Mouse (Mus musculus): ENCODE results near the gene Hnrnph1. TPM values are rescaled to one million over a fixed set of nuclear protein-coding genes. Genes with fewer than 3 reads are reported as not detected.

Hnrnph1 gene
- polyA plus RNA-seq, 1 experiment from 2014 or later, result 606 TPM

- H3K9me3 ChIP-seq (ENCODE audit: control insufficient read depth, low read length), result no peaks in the 10 kb centered on the region
- peaks cover 19% of the 10 kb centered on the region for H3K4me1 ChIP-seq (ENCODE audit: control insufficient read depth, insufficient read depth, low read length)
- H3K27ac ChIP-seq (ENCODE audit: low read depth, low read length), result peak overlapping the region; percentile 99
- ATAC-seq (ENCODE audit: low FRiP score, low TSS enrichment), result peak; percentile 71
- H3K4me2 ChIP-seq (replicated peaks; ENCODE audit: low read depth, low read length), result peak overlapping the region; percentile 83
- WGBS, result under 1% methylated on average over 71 of the region's 71 CpGs
- H3K4me3 ChIP-seq (ENCODE audit: low read length), result peak overlapping the region; percentile 61
- H3K27me3 ChIP-seq (ENCODE audit: control insufficient read depth, insufficient read depth, low read length), result no peaks in the 10 kb centered on the region
- H3K9ac ChIP-seq (ENCODE audit: low read depth, low read length), result peak overlapping the region; percentile 94
- peaks cover 34% of the 10 kb centered on the region for H3K36me3 ChIP-seq (ENCODE audit: control insufficient read depth, insufficient read depth, low read length)
Measured at GRCm38 (mm10) chr11:50377892-50378684, 1.3 kb downstream of the Hnrnph1 start.

- Histone ChIP-seq H3K36me3 (ENCODE audit: control insufficient read depth, insufficient read depth, low read length) (peaks cover 40% of the 10 kb centered on the region), H3K9ac (ENCODE audit: low read depth, low read length) (peak overlapping the region; percentile 94), H3K27ac (ENCODE audit: low read depth, low read length) (no peak overlapping the region), H3K4me1 (ENCODE audit: control insufficient read depth, insufficient read depth, low read length) (peaks cover 19% of the 10 kb centered on the region), H3K4me3 (ENCODE audit: low read length) (peak overlapping the region; percentile 61), H3K9me3 (ENCODE audit: control insufficient read depth, low read length) (no peaks in the 10 kb centered on the region), H3K4me2 (replicated peaks; ENCODE audit: low read depth, low read length) (peak overlapping the region; percentile 83), H3K27me3 (ENCODE audit: control insufficient read depth, insufficient read depth, low read length) (no peaks in the 10 kb centered on the region)
- WGBS, result 57% methylated on average over 12 of the region's 12 CpGs
- ATAC-seq (ENCODE audit: low FRiP score, low TSS enrichment), result no peak
Measured at GRCm38 (mm10) chr11:50379023-50379752, 2.4 kb downstream of the Hnrnph1 start.

- Histone ChIP-seq H3K4me1 (ENCODE audit: control insufficient read depth, insufficient read depth, low read length) (peaks cover 15% of the 10 kb centered on the region), H3K9ac (ENCODE audit: low read depth, low read length) (no peak overlapping the region), H3K27me3 (ENCODE audit: control insufficient read depth, insufficient read depth, low read length) (no peaks in the 10 kb centered on the region), H3K36me3 (ENCODE audit: control insufficient read depth, insufficient read depth, low read length) (peaks cover 54% of the 10 kb centered on the region), H3K27ac (ENCODE audit: low read depth, low read length) (no peak overlapping the region), H3K4me3 (ENCODE audit: low read length) (peak overlapping the region; percentile 22), H3K9me3 (ENCODE audit: control insufficient read depth, low read length) (no peaks in the 10 kb centered on the region), H3K4me2 (replicated peaks; ENCODE audit: low read depth, low read length) (peak overlapping the region; percentile 31)
- WGBS, result 10% methylated on average over 4 of the region's 4 CpGs
- no peak for ATAC-seq (ENCODE audit: low FRiP score, low TSS enrichment)
Measured at GRCm38 (mm10) chr11:50381311-50381710, 4.5 kb downstream of the Hnrnph1 start.

- Histone ChIP-seq H3K4me3 (ENCODE audit: low read length) (no peak overlapping the region), H3K27me3 (ENCODE audit: control insufficient read depth, insufficient read depth, low read length) (no peaks in the 10 kb centered on the region), H3K27ac (ENCODE audit: low read depth, low read length) (no peak overlapping the region), H3K4me2 (replicated peaks; ENCODE audit: low read depth, low read length) (no peak overlapping the region), H3K36me3 (ENCODE audit: control insufficient read depth, insufficient read depth, low read length) (peaks cover 76% of the 10 kb centered on the region), H3K4me1 (ENCODE audit: control insufficient read depth, insufficient read depth, low read length) (no peaks in the 10 kb centered on the region), H3K9ac (ENCODE audit: low read depth, low read length) (no peak overlapping the region), H3K9me3 (ENCODE audit: control insufficient read depth, low read length) (no peaks in the 10 kb centered on the region)
- 80% methylated on average over 3 of the region's 3 CpGs for WGBS
- no peak for ATAC-seq (ENCODE audit: low FRiP score, low TSS enrichment)
Measured at GRCm38 (mm10) chr11:50387167-50387679, 10.4 kb downstream of the Hnrnph1 start.

GRCm38 (mm10) chr11:50387697-50388096, 10.9 kb downstream of the Hnrnph1 start:
- no peak overlapping the region for H3K4me3 ChIP-seq (ENCODE audit: low read length)
- H3K9me3 ChIP-seq (ENCODE audit: control insufficient read depth, low read length), result no peaks in the 10 kb centered on the region
- WGBS, result 82% methylated on average over 4 of the region's 4 CpGs
- no peak overlapping the region for H3K9ac ChIP-seq (ENCODE audit: low read depth, low read length)
- no peaks in the 10 kb centered on the region for H3K27me3 ChIP-seq (ENCODE audit: control insufficient read depth, insufficient read depth, low read length)
- H3K4me2 ChIP-seq (replicated peaks; ENCODE audit: low read depth, low read length), result no peak overlapping the region
- H3K36me3 ChIP-seq (ENCODE audit: control insufficient read depth, insufficient read depth, low read length), result peaks cover 73% of the 10 kb centered on the region
- no peak for ATAC-seq (ENCODE audit: low FRiP score, low TSS enrichment)
- no peaks in the 10 kb centered on the region for H3K4me1 ChIP-seq (ENCODE audit: control insufficient read depth, insufficient read depth, low read length)
- H3K27ac ChIP-seq (ENCODE audit: low read depth, low read length), result no peak overlapping the region

- 89% methylated on average over 3 of the region's 3 CpGs for WGBS
- Histone ChIP-seq H3K9me3 (ENCODE audit: control insufficient read depth, low read length) (no peaks in the 10 kb centered on the region), H3K4me1 (ENCODE audit: control insufficient read depth, insufficient read depth, low read length) (no peaks in the 10 kb centered on the region), H3K4me3 (ENCODE audit: low read length) (no peak overlapping the region), H3K9ac (ENCODE audit: low read depth, low read length) (no peak overlapping the region), H3K36me3 (ENCODE audit: control insufficient read depth, insufficient read depth, low read length) (peaks cover 70% of the 10 kb centered on the region), H3K4me2 (replicated peaks; ENCODE audit: low read depth, low read length) (no peak overlapping the region), H3K27ac (ENCODE audit: low read depth, low read length) (no peak overlapping the region), H3K27me3 (ENCODE audit: control insufficient read depth, insufficient read depth, low read length) (no peaks in the 10 kb centered on the region)
- ATAC-seq (ENCODE audit: low FRiP score, low TSS enrichment), result no peak
Measured at GRCm38 (mm10) chr11:50388217-50388929, 11.6 kb downstream of the Hnrnph1 start.

GRCm38 (mm10) chr11:50389011-50389410, 12.2 kb downstream of the Hnrnph1 start:
- Histone ChIP-seq H3K9ac (ENCODE audit: low read depth, low read length) (no peak overlapping the region), H3K4me3 (ENCODE audit: low read length) (no peak overlapping the region), H3K4me2 (replicated peaks; ENCODE audit: low read depth, low read length) (no peak overlapping the region), H3K27ac (ENCODE audit: low read depth, low read length) (no peak overlapping the region), H3K4me1 (ENCODE audit: control insufficient read depth, insufficient read depth, low read length) (no peaks in the 10 kb centered on the region), H3K36me3 (ENCODE audit: control insufficient read depth, insufficient read depth, low read length) (peaks cover 71% of the 10 kb centered on the region), H3K9me3 (ENCODE audit: control insufficient read depth, low read length) (no peaks in the 10 kb centered on the region), H3K27me3 (ENCODE audit: control insufficient read depth, insufficient read depth, low read length) (no peaks in the 10 kb centered on the region)
- 76% methylated on average over 3 of the region's 3 CpGs for WGBS
- ATAC-seq (ENCODE audit: low FRiP score, low TSS enrichment), result no peak

GRCm38 (mm10) chr11:50389616-50390015, 12.8 kb downstream of the Hnrnph1 start:
- H3K27ac ChIP-seq (ENCODE audit: low read depth, low read length), result no peak overlapping the region
- no peaks in the 10 kb centered on the region for H3K4me1 ChIP-seq (ENCODE audit: control insufficient read depth, insufficient read depth, low read length)
- no peak overlapping the region for H3K4me2 ChIP-seq (replicated peaks; ENCODE audit: low read depth, low read length)
- H3K27me3 ChIP-seq (ENCODE audit: control insufficient read depth, insufficient read depth, low read length), result no peaks in the 10 kb centered on the region
- WGBS, result 68% methylated on average over 5 of the region's 5 CpGs
- peaks cover 67% of the 10 kb centered on the region for H3K36me3 ChIP-seq (ENCODE audit: control insufficient read depth, insufficient read depth, low read length)
- H3K4me3 ChIP-seq (ENCODE audit: low read length), result no peak overlapping the region
- no peaks in the 10 kb centered on the region for H3K9me3 ChIP-seq (ENCODE audit: control insufficient read depth, low read length)
- no peak overlapping the region for H3K9ac ChIP-seq (ENCODE audit: low read depth, low read length)
- ATAC-seq (ENCODE audit: low FRiP score, low TSS enrichment), result no peak
